Mouse (Mus musculus) ovary, postnatal 10 days (tissue): ENCODE results near the gene Atp6ap1l.

Experiments used
- DNase-seq: peaks from one replicate; pipeline ENCODE4 v3.0.0; 2022; ENCODE audit warnings: low spot score

Gene Atp6ap1l

GRCm38 (mm10) chr13:90886568-90886983 lies 18.6 kb downstream of the Atp6ap1l start:
- peak; percentile 38 for DNase-seq

GRCm38 (mm10) chr13:90885856-90886532 lies 19.2 kb downstream of the Atp6ap1l start:
- no peak for DNase-seq

GRCm38 (mm10) chr13:90881727-90882429 lies 23.3 kb downstream of the Atp6ap1l start:
- DNase-seq = no peak

GRCm38 (mm10) chr13:90871579-90871978 lies 33.6 kb downstream of the Atp6ap1l start:
- DNase-seq = no peak

- no peak for DNase-seq
Measured at GRCm38 (mm10) chr13:90869157-90869556, 36.0 kb downstream of the Atp6ap1l start.

- no peak for DNase-seq
Measured at GRCm38 (mm10) chr13:90862138-90862537, 43.0 kb downstream of the Atp6ap1l start.

GRCm38 (mm10) chr13:90860888-90861431 lies 44.2 kb downstream of the Atp6ap1l start:
- no peak for DNase-seq

GRCm38 (mm10) chr13:90852727-90853630 lies 52.2 kb downstream of the Atp6ap1l start:
- DNase-seq = no peak

- no peak for DNase-seq
Measured at GRCm38 (mm10) chr13:90851795-90852194, 53.4 kb downstream of the Atp6ap1l start.

- DNase-seq = no peak
Measured at GRCm38 (mm10) chr13:90844191-90844590, 61.0 kb downstream of the Atp6ap1l start.

GRCm38 (mm10) chr13:90843412-90843811 lies 61.7 kb downstream of the Atp6ap1l start:
- DNase-seq = no peak

GRCm38 (mm10) chr13:90841213-90841553 lies 64.0 kb downstream of the Atp6ap1l start:
- no peak for DNase-seq

- no peak for DNase-seq
Measured at GRCm38 (mm10) chr13:90840530-90841212, 64.5 kb downstream of the Atp6ap1l start.

GRCm38 (mm10) chr13:90833641-90834207 lies 71.4 kb downstream of the Atp6ap1l start:
- no peak for DNase-seq
